Mouse (Mus musculus): ENCODE measurements around the gene Sept9. TPM values are rescaled to one million over a fixed set of nuclear protein-coding genes. Genes with fewer than 3 reads are reported as not detected.

Sept9 gene
- total and polyA plus RNA-seq, 2 experiments from 2014 or later: 112 TPM

DNA sequence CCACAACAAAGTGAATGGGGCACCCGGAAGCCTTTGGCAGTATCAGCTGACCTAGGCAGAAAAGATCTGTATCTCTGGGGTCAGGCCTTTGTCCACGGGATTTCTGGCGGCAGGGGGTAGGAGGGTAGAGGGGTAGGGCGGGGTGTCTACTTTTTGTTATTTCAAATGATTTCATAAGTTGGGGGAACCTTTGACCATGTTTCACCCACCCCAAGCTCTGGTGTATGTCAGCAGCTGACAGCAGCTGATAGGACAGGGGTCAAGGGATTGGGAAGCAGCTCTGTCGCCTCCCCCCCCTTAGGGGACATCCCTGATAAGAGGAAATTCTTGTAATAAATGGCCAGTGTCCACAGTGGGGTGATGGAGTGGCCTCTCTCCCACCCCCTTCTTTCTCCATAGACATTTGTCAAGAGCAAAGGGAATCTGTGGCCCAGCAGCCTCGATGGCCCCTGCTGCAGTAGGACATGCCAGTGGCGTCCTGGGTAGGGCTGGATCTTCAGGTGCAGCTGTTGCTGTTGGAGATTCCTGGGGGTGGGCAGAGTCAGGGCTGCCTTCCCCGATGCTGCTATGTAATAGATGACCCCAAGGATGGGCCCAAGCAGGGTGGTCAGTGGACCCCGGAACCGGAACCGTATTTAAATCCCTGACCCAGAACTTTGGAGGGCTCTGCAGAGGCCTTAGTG, 145.0 kb downstream of the Sept9 start:
- no peak overlapping the region for H3K9ac ChIP-seq
- WGBS: 36% methylated on average over 11 of the region's 11 CpGs

DNA sequence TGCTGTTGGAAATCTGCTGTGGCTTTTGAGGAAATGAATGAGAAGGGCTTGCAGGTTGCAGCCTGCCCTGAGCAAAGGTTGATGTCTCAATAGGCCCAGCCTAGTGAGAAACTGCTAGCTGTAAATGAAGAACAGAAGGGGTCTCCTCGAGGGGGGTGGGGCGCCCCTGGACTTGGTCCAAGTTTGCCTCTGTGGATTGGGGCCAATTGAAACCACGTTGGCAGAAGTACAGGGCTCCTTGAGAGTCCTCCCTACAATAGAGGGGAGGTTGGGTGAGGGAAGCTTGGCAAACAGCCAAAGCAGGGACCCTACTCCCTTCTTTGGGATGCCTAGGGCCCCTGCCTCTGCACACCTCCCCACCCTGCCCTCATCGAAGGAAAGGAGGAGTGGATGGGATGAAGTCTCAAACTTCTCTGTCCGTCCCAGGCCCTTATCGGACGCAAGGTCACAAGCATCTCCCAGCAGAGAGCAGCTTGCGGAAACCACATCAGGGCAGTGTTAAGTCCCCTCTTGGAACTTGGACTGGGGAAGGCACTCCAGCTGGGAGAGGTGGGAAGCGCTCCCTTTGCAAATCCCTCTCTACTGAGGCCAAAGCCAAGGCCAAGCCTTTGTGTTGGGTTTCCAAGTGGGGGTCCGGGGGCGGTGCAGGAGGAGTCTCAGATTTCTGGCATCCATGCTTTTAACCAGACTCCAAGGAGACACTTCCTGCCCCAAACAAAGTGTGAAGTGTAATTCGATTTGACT, 145.7 kb downstream of the Sept9 start:
- peak overlapping the region; percentile 64 for H3K27ac ChIP-seq (ENCODE audit: low read depth, low read length)
- H3K9ac ChIP-seq: no peak overlapping the region
- no peak overlapping the region for H3K4me3 ChIP-seq (ENCODE audit: low read depth, low read length)
- peak; percentile 80 for DNase-seq
- TF ChIP-seq CTCF (IDR thresholded peaks at IDR 0.05; ENCODE audit: low read depth): no peak
- H3K9me3 ChIP-seq (ENCODE audit: low read length): no peaks in the 10 kb centered on the region
- no peak overlapping the region for H3K4me2 ChIP-seq (ENCODE audit: low read depth)
- 12% methylated on average over 12 of the region's 12 CpGs for WGBS
- H3K27me3 ChIP-seq (ENCODE audit: insufficient read depth, low read length): no peaks in the 10 kb centered on the region
- ATAC-seq: peak; percentile 71
- peaks cover 32% of the 10 kb centered on the region for H3K4me1 ChIP-seq (ENCODE audit: insufficient read depth)
- no peaks in the 10 kb centered on the region for H3K36me3 ChIP-seq (ENCODE audit: insufficient read depth)

More for the DNA sequence above, 145.0 kb downstream of the Sept9 start:
- H3K4me3 ChIP-seq (ENCODE audit: low read depth, low read length): no peak overlapping the region
- H3K9me3 ChIP-seq (ENCODE audit: low read length): no peaks in the 10 kb centered on the region
- no peak for TF ChIP-seq CTCF (IDR thresholded peaks at IDR 0.05; ENCODE audit: low read depth)
- ATAC-seq: no peak
- H3K27me3 ChIP-seq (ENCODE audit: insufficient read depth, low read length): no peaks in the 10 kb centered on the region
- H3K4me2 ChIP-seq (ENCODE audit: low read depth): no peak overlapping the region
- peaks cover 29% of the 10 kb centered on the region for H3K4me1 ChIP-seq (ENCODE audit: insufficient read depth)
- no peak for DNase-seq
- H3K36me3 ChIP-seq (ENCODE audit: insufficient read depth): no peaks in the 10 kb centered on the region
- peak overlapping the region; percentile 64 for H3K27ac ChIP-seq (ENCODE audit: low read depth, low read length)

DNA sequence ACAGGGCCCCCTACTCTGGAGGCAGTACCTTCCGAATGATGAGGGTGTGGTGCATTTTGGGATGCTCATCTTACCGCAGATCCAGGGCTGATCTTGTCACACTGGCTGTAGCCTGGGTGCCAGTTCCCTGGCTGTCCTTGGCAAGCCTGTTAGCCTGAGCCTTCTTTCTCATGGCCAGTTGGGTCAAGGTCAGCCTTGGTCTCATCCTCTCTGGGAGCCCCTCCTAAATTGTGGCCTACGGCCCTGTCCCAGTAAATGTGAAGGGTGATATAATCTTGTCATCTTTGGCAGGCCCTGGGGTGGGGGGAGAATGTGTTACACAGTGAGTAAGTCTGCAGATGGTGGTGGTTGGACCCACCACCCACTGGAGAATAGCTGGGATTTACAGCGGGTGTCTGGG, 147.8 kb downstream of the Sept9 start:
- DNase-seq (no peak), ATAC-seq (no peak)
- Histone ChIP-seq H3K4me1 (ENCODE audit: insufficient read depth) (peaks cover 25% of the 10 kb centered on the region), H3K4me3 (ENCODE audit: low read depth, low read length) (no peak overlapping the region), H3K9me3 (ENCODE audit: low read length) (no peaks in the 10 kb centered on the region), H3K4me2 (ENCODE audit: low read depth) (no peak overlapping the region), H3K9ac (0 out of 2 replicates have a peak overlapping the region, but pooled peaks have one; percentile 3), H3K36me3 (ENCODE audit: insufficient read depth) (peaks cover 13% of the 10 kb centered on the region), H3K27ac (ENCODE audit: low read depth, low read length) (0 out of 2 replicates have a peak overlapping the region, but pooled peaks have one; percentile 29), H3K27me3 (ENCODE audit: insufficient read depth, low read length) (no peaks in the 10 kb centered on the region)
- TF ChIP-seq CTCF (IDR thresholded peaks at IDR 0.05; ENCODE audit: low read depth): no peak
- 73% methylated on average over 4 of the region's 4 CpGs for WGBS

DNA sequence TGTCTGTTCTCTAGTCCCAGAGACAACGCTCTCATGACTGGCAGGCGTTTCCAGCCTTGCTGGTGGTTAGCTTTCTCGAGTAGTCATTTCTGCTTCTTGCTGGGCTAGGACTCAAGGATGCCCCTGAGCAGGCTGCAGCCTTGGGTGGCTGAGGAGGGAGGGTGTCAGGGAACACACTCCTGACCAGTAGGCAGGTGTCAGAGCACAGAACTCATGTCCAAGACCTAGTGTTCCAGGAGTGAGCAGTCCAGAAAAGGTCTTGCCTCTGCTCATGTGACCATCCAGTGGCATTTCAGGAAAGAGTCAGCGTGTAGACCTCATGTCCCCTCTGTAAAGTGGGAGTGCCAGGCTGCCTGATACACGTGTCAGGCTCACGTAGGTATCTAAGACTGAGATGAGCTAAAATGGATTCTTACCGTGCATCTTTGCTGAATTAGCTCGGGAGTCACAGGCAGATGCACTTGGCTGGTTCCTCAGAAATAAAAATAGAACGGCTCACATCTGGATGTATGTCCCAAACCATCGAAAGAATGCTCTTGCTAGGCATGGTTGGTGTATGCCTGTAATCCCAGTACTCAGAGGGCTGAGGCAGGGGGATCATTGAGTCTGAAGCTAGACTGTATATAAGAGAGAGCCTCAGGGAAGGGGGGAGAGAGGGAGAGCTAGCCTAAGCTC, 149.1 kb downstream of the Sept9 start:
- H3K4me2 ChIP-seq (ENCODE audit: low read depth): no peak overlapping the region
- no peaks in the 10 kb centered on the region for H3K27me3 ChIP-seq (ENCODE audit: insufficient read depth, low read length)
- H3K9me3 ChIP-seq (ENCODE audit: low read length): no peaks in the 10 kb centered on the region
- no peak for ATAC-seq
- no peak for DNase-seq
- TF ChIP-seq CTCF (IDR thresholded peaks at IDR 0.05; ENCODE audit: low read depth): no peak
- H3K36me3 ChIP-seq (ENCODE audit: insufficient read depth): peaks cover 26% of the 10 kb centered on the region
- WGBS: 53% methylated on average over 10 of the region's 10 CpGs
- peaks cover 25% of the 10 kb centered on the region for H3K4me1 ChIP-seq (ENCODE audit: insufficient read depth)
- H3K9ac ChIP-seq: no peak overlapping the region
- peak overlapping the region; percentile 29; the same call in 1 of the 2 replicates for H3K27ac ChIP-seq (ENCODE audit: low read depth, low read length)
- no peak overlapping the region for H3K4me3 ChIP-seq (ENCODE audit: low read depth, low read length)

DNA sequence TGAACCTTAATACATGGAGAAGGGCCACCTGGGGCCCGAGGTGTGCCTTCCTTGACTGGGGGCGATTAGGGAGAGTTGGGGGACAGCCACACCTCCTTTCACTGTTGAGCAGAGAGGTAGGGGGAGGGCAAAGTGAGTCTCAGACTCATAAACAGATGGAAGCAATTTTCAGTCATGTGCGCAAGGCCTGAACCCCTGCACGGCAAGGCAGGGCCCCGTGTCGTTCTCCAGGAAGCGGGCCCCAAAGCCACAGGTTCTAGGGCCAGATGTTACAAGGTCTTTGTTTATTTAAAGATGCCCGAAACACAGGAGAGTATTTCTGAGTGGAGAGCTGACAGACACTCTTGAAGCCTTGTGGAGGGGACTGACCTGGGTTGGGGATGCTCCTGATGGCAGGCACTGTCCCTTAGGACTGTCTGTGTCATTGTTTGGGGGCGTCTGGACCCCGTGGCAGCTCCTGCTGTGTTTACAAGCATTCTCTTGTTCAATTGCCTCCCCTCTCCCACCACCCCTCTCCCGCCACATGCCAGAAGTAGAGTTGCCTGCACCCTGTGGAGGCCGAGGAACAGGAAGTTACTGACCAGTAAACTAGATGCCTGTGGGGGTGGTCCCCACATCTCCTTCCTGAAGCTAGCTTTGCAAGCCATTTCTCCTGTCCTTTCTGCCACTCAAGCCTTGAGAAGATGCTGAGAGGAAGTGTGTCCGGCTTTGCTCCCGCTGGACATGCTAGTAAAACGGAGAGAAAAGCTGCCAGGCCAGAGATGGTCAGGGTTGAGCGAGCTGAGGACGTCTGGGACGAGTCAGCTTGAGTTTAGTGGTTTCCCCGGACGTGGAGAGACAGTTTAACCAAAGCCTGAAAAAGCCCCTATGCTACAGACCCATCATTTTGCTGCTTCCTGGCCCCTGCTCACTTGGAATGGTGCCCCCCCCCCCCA, 150.2 kb downstream of the Sept9 start:
- H3K9me3 ChIP-seq (ENCODE audit: low read length): no peaks in the 10 kb centered on the region
- no peak overlapping the region for H3K4me3 ChIP-seq (ENCODE audit: low read depth, low read length)
- WGBS: 53% methylated on average over 20 of the region's 20 CpGs
- TF ChIP-seq CTCF (IDR thresholded peaks at IDR 0.05; ENCODE audit: low read depth): no peak
- 0 out of 2 replicates have a peak overlapping the region, but pooled peaks have one; percentile 50 for H3K27ac ChIP-seq (ENCODE audit: low read depth, low read length)
- H3K27me3 ChIP-seq (ENCODE audit: insufficient read depth, low read length): no peaks in the 10 kb centered on the region
- peaks cover 33% of the 10 kb centered on the region for H3K36me3 ChIP-seq (ENCODE audit: insufficient read depth)
- H3K9ac ChIP-seq: no peak overlapping the region
- peaks cover 21% of the 10 kb centered on the region for H3K4me1 ChIP-seq (ENCODE audit: insufficient read depth)
- DNase-seq (no peak), ATAC-seq (no peak)
- H3K4me2 ChIP-seq (ENCODE audit: low read depth): no peak overlapping the region
